Mouse (Mus musculus): ENCODE measurements around the gene Krt73. TPM values are rescaled to one million over a fixed set of nuclear protein-coding genes. Genes with fewer than 3 reads are reported as not detected.

The Krt73 gene
- polyA plus RNA-seq, 1 experiment from 2014 or later = not detected

- ATAC-seq (ENCODE audit: borderline replicate concordance, extremely low read depth, low FRiP score, low TSS enrichment) = peak; percentile 44; the same call in 1 of the 2 replicates
- no peak overlapping the region for H3K9ac ChIP-seq
- H3K4me1 ChIP-seq = no peaks in the 10 kb centered on the region
- no peak overlapping the region for H3K4me2 ChIP-seq
- no peaks in the 10 kb centered on the region for H3K9me3 ChIP-seq
- H3K4me3 ChIP-seq = no peak overlapping the region
- 48% methylated on average over 10 of the region's 10 CpGs for WGBS
- no peaks in the 10 kb centered on the region for H3K36me3 ChIP-seq
- no peaks in the 10 kb centered on the region for H3K27me3 ChIP-seq
- no peak overlapping the region for H3K27ac ChIP-seq
Measured at GRCm38 (mm10) chr15:101773420-101773819, 28.7 kb downstream of the Krt73 start.

GRCm38 (mm10) chr15:101772711-101773081 lies 29.4 kb downstream of the Krt73 start:
- 4% methylated on average over 5 of the region's 5 CpGs for whole genome bisulfite sequencing
- Histone ChIP-seq H3K9me3 (no peaks in the 10 kb centered on the region), H3K27ac (no peak overlapping the region), H3K4me3 (no peak overlapping the region), H3K4me2 (no peak overlapping the region), H3K27me3 (no peaks in the 10 kb centered on the region), H3K9ac (no peak overlapping the region), H3K4me1 (no peaks in the 10 kb centered on the region), H3K36me3 (no peaks in the 10 kb centered on the region)
- peak; percentile 72 for ATAC-seq (ENCODE audit: borderline replicate concordance, extremely low read depth, low FRiP score, low TSS enrichment)

GRCm38 (mm10) chr15:101772080-101772710 lies 30.0 kb downstream of the Krt73 start:
- no peak overlapping the region for H3K27ac ChIP-seq
- H3K36me3 ChIP-seq = no peaks in the 10 kb centered on the region
- H3K4me1 ChIP-seq = no peaks in the 10 kb centered on the region
- H3K4me2 ChIP-seq = no peak overlapping the region
- no peak overlapping the region for H3K9ac ChIP-seq
- no peaks in the 10 kb centered on the region for H3K27me3 ChIP-seq
- no peak overlapping the region for H3K4me3 ChIP-seq
- whole genome bisulfite sequencing = 62% methylated on average over 5 of the region's 5 CpGs
- ATAC-seq (ENCODE audit: borderline replicate concordance, extremely low read depth, low FRiP score, low TSS enrichment) = no peak
- no peaks in the 10 kb centered on the region for H3K9me3 ChIP-seq

GRCm38 (mm10) chr15:101770226-101770625 lies 31.9 kb downstream of the Krt73 start:
- Histone ChIP-seq H3K9me3 (no peaks in the 10 kb centered on the region), H3K4me1 (no peaks in the 10 kb centered on the region), H3K27me3 (no peaks in the 10 kb centered on the region), H3K36me3 (no peaks in the 10 kb centered on the region), H3K9ac (no peak overlapping the region), H3K4me3 (no peak overlapping the region), H3K27ac (no peak overlapping the region), H3K4me2 (no peak overlapping the region)
- 26% methylated on average over 8 of the region's 8 CpGs for WGBS
- no peak for ATAC-seq (ENCODE audit: borderline replicate concordance, extremely low read depth, low FRiP score, low TSS enrichment)

Other genes starting within 250 kb of the Krt73 start
- gene Krt90, start 239.4 kb downstream of the Krt73 start, polyA plus RNA-seq (2015; fragmentation: Nextera tagmentation; extraction: Ambion mirVana) = 0.05 TPM in 1 of 2 replicates, not detected in the other
- gene Krt75, start 228.4 kb downstream of the Krt73 start, polyA plus RNA-seq (2015; fragmentation: Nextera tagmentation; extraction: Ambion mirVana) = 0.05 and 0.14 TPM in 2 replicates
- not detected in 2 replicates for gene Gm5414, start 174.2 kb downstream of the Krt73 start, polyA plus RNA-seq (2015; fragmentation: Nextera tagmentation; extraction: Ambion mirVana)
- not detected in 2 replicates for gene Gm5478, start 155.0 kb downstream of the Krt73 start, polyA plus RNA-seq (2015; fragmentation: Nextera tagmentation; extraction: Ambion mirVana)
- not detected in 2 replicates for gene Krt6b, start 122.1 kb downstream of the Krt73 start, polyA plus RNA-seq (2015; fragmentation: Nextera tagmentation; extraction: Ambion mirVana)
- 0.39 and 1.5 TPM in 2 replicates for gene Krt6a, start 108.0 kb downstream of the Krt73 start, polyA plus RNA-seq (2015; fragmentation: Nextera tagmentation; extraction: Ambion mirVana)
- gene Krt5, start 89.4 kb downstream of the Krt73 start, polyA plus RNA-seq (2015; fragmentation: Nextera tagmentation; extraction: Ambion mirVana) = 4.7 and 11.1 TPM in 2 replicates
- not detected in 2 replicates for gene Krt71, start 59.2 kb downstream of the Krt73 start, polyA plus RNA-seq (2015; fragmentation: Nextera tagmentation; extraction: Ambion mirVana)
- gene Krt72, start 15.9 kb downstream of the Krt73 start, polyA plus RNA-seq (2015; fragmentation: Nextera tagmentation; extraction: Ambion mirVana) = not detected in 2 replicates
- not detected in 2 replicates for gene Krt2, start 15.8 kb upstream of the Krt73 start, polyA plus RNA-seq (2015; fragmentation: Nextera tagmentation; extraction: Ambion mirVana)
- 0.54 and 0.55 TPM in 2 replicates for gene Krt1, start 48.4 kb upstream of the Krt73 start, polyA plus RNA-seq (2015; fragmentation: Nextera tagmentation; extraction: Ambion mirVana)
- not detected in 2 replicates for gene Krt77, start 67.4 kb upstream of the Krt73 start, polyA plus RNA-seq (2015; fragmentation: Nextera tagmentation; extraction: Ambion mirVana)
- gene Krt76, start 90.6 kb upstream of the Krt73 start, polyA plus RNA-seq (2015; fragmentation: Nextera tagmentation; extraction: Ambion mirVana) = not detected in 2 replicates
- gene Krt4, start 122.4 kb upstream of the Krt73 start, polyA plus RNA-seq (2015; fragmentation: Nextera tagmentation; extraction: Ambion mirVana) = 13.3 and 18.4 TPM in 2 replicates
- 0.97 and 1.0 TPM in 2 replicates for gene Krt79, start 138.0 kb upstream of the Krt73 start, polyA plus RNA-seq (2015; fragmentation: Nextera tagmentation; extraction: Ambion mirVana)
- 0.22 TPM in 1 of 2 replicates, not detected in the other for gene Krt78, start 151.9 kb upstream of the Krt73 start, polyA plus RNA-seq (2015; fragmentation: Nextera tagmentation; extraction: Ambion mirVana)
- 307 and 345 TPM in 2 replicates for gene Krt8, start 202.1 kb upstream of the Krt73 start, polyA plus RNA-seq (2015; fragmentation: Nextera tagmentation; extraction: Ambion mirVana)
- gene Krt18, start 225.8 kb upstream of the Krt73 start, polyA plus RNA-seq (2015; fragmentation: Nextera tagmentation; extraction: Ambion mirVana) = 221 and 264 TPM in 2 replicates